Mouse (Mus musculus): ENCODE measurements around the gene Tent4b. TPM values are rescaled to one million over a fixed set of nuclear protein-coding genes. Genes with fewer than 3 reads are reported as not detected.
A peak's percentile ranks its signal among the peaks of the same experiment; 100 is the strongest.

Gene Tent4b
- polyA plus RNA-seq, 1 experiment: 0.56 TPM

DNA sequence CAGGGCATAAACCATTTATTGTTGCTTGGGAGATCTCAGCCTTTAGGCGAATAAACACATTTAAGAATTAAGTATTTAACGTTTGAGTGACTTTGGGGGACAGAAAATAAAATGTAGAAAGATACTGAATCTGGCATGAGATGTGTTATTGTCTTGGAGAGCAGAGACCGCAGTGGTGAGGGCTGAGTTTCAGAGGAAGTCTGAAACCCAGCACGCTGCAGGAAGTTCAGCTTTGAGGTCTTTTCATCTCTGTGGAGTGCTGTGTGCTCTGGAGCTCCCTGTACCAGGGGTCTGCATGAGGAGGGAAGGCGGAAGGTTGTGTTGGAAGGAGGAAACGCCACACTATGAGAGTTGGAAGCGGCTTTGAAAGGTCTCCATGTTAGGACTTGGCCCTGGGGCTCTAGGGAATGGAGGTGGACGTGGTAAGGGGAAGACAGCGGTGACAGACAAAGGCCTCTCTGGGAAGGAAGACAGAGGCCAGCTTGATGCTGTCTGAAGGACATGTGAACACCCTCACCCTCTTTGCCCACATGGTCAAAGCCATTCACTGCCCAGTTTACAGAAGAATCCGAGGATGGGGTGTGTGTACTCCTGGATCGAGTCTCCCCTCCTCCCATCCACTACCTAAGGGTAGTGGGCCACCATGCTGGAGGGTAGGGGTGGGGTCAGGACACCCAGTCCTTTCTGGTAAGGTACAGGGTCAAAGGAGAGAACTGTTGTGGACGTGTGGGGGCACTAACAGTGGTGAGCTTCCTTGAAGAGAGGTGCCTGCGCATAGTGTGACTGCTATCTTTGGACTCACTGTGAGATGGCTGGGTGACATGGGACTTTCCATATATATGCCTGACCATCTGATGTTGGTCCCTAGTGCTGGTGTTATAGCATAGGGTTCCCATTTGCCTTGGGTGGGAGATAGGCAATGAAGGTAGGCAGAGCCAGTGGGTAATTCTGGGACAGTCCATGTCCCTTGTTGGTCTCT lies 91.6 kb downstream of the Tent4b start:
- Histone ChIP-seq H3K4me3 (replicated peaks) (no peak overlapping the region), H3K27me3 (ENCODE audit: control insufficient read depth) (no peaks in the 10 kb centered on the region), H3K9me3 (ENCODE audit: control insufficient read depth, low read length) (peaks cover 2% of the 10 kb centered on the region; the same call in 1 of the 2 replicates), H3K4me1 (ENCODE audit: control insufficient read depth) (peaks cover 90% of the 10 kb centered on the region), H3K36me3 (ENCODE audit: control insufficient read depth) (peaks cover 16% of the 10 kb centered on the region)
- TF ChIP-seq TAL1 (IDR thresholded peaks at IDR 0.05; ENCODE audit: low read length): no peak
- TF ChIP-seq GATA1 (IDR thresholded peaks at IDR 0.05; ENCODE audit: low read length): no peak

DNA sequence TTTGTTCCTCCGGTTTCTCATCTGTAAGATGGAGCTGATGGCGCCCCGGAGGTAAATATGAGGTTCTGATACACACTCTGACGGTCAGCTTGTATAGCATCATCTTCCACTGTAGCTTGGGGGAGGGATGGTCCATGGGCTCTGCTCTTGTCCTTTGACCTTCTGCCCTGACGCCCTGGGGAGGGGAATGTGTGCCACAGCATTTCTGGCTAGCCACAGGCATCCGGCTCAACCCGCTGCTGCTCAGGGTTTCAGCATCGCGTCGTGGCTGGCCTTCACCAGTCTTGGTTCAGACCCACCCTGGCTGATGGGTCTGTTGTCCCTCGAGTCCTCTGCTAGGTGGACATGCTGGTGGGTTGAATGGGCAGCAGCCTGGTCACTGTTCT lies 92.3 kb downstream of the Tent4b start:
- H3K4me3 ChIP-seq (replicated peaks): no peak overlapping the region
- H3K27me3 ChIP-seq (ENCODE audit: control insufficient read depth): no peaks in the 10 kb centered on the region
- peaks cover 21% of the 10 kb centered on the region for H3K36me3 ChIP-seq (ENCODE audit: control insufficient read depth)
- H3K9me3 ChIP-seq (ENCODE audit: control insufficient read depth, low read length): peaks cover 2% of the 10 kb centered on the region; the same call in 1 of the 2 replicates
- H3K4me1 ChIP-seq (ENCODE audit: control insufficient read depth): peaks cover 89% of the 10 kb centered on the region
- TF ChIP-seq TAL1 (IDR thresholded peaks at IDR 0.05; ENCODE audit: low read length) (no peak), GATA1 (IDR thresholded peaks at IDR 0.05; ENCODE audit: low read length) (no peak)

DNA sequence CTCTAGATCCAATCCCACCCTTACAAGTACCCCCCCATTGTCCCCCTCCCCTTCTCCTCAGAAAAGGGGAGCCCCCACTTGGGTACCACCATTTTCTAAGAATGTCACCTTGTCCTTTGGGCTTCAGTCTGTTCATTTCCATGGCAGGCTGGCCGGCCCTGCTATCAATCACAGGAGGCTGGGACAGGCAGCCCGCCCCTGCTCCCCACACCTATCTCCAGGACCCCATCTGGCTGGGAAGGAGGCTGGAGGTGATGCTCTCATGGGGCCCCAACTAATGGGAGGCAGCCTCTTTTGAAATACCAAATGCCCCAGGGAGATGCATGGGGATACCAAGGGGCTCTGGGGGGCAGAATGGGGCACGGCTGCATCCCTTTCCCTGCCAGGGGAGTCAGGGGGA lies 93.9 kb downstream of the Tent4b start:
- H3K36me3 ChIP-seq (ENCODE audit: control insufficient read depth): peaks cover 26% of the 10 kb centered on the region

DNA sequence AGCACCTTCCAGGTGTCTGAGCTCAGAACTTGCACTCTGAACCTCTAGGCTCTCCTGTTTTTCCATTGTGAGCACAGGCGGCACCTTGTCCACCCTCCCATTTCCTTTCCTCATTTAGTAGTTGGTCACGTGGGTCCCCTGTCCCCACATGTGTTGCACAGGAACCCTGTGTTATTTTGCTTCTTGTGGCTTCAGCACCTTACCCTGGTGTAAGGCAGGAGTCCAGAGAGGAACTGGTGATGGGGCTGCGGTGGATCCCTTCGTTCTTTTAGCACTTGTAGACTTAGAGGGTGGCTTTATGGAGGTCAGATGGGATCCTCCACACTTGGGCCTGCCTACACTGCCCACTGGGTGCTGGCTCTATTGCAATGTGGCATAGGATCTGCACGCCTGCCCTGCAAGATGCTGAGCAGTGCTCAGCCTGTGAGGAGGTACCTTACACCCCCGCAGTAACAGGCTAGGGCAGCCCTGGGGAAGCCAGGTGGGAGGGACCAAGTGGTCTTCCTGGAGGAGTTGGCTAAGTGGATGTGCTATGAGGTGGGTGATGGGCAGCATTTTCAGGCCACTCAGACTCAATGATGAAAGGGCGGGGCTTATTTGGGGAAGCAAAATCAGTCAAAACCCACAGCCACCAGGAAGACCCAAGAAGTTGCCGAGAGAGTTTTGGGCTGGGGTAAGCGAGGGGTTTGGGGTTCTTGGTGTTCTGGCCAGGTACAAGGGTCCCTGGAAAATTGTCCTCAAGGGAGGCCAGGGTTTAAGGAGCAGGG lies 94.8 kb downstream of the Tent4b start:
- H3K4me1 ChIP-seq (ENCODE audit: control insufficient read depth): peaks cover 96% of the 10 kb centered on the region
- peaks cover 2% of the 10 kb centered on the region; the same call in 1 of the 2 replicates for H3K9me3 ChIP-seq (ENCODE audit: control insufficient read depth, low read length)
- no peak for TF ChIP-seq TAL1 (IDR thresholded peaks at IDR 0.05; ENCODE audit: low read length)
- TF ChIP-seq GATA1 (IDR thresholded peaks at IDR 0.05; ENCODE audit: low read length): no peak
- peaks cover 26% of the 10 kb centered on the region for H3K36me3 ChIP-seq (ENCODE audit: control insufficient read depth)
- H3K4me3 ChIP-seq (replicated peaks): no peak overlapping the region
- no peaks in the 10 kb centered on the region for H3K27me3 ChIP-seq (ENCODE audit: control insufficient read depth)

More for the DNA sequence above, 93.9 kb downstream of the Tent4b start:
- no peaks in the 10 kb centered on the region for H3K27me3 ChIP-seq (ENCODE audit: control insufficient read depth)
- peaks cover 2% of the 10 kb centered on the region; the same call in 1 of the 2 replicates for H3K9me3 ChIP-seq (ENCODE audit: control insufficient read depth, low read length)
- peaks cover 96% of the 10 kb centered on the region for H3K4me1 ChIP-seq (ENCODE audit: control insufficient read depth)
- peak overlapping the region; percentile 15 for H3K4me3 ChIP-seq (replicated peaks)
- peak; percentile 28; the same call in 2 of the 3 replicates for TF ChIP-seq TAL1 (IDR thresholded peaks at IDR 0.05; ENCODE audit: low read length)
- no peak for TF ChIP-seq GATA1 (IDR thresholded peaks at IDR 0.05; ENCODE audit: low read length)

DNA sequence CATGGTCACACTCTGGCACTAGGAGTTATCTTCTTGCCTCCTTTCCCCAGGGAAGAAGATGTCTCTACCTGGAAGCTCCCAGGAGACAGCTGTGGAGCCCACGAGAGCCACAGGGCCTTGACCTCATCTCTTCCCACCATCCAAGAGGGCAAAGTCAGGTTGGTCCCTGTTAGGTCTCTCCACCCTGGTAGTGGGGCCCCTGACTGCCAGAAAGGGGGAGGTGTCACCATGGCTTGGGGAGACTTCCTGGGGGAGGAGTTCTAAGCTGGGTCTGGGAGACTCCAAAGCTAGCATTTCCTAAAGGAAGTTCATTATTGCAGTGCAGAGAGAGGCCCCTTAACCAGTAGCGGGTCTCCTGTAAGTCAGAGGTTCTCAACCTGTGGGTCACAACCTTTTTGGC lies 96.0 kb downstream of the Tent4b start:
- peaks cover 2% of the 10 kb centered on the region; the same call in 1 of the 2 replicates for H3K9me3 ChIP-seq (ENCODE audit: control insufficient read depth, low read length)
- H3K36me3 ChIP-seq (ENCODE audit: control insufficient read depth): peaks cover 31% of the 10 kb centered on the region
- no peak for TF ChIP-seq TAL1 (IDR thresholded peaks at IDR 0.05; ENCODE audit: low read length)
- no peak for TF ChIP-seq GATA1 (IDR thresholded peaks at IDR 0.05; ENCODE audit: low read length)
- no peaks in the 10 kb centered on the region for H3K27me3 ChIP-seq (ENCODE audit: control insufficient read depth)
- no peak overlapping the region for H3K4me3 ChIP-seq (replicated peaks)
- peaks cover 97% of the 10 kb centered on the region for H3K4me1 ChIP-seq (ENCODE audit: control insufficient read depth)

DNA sequence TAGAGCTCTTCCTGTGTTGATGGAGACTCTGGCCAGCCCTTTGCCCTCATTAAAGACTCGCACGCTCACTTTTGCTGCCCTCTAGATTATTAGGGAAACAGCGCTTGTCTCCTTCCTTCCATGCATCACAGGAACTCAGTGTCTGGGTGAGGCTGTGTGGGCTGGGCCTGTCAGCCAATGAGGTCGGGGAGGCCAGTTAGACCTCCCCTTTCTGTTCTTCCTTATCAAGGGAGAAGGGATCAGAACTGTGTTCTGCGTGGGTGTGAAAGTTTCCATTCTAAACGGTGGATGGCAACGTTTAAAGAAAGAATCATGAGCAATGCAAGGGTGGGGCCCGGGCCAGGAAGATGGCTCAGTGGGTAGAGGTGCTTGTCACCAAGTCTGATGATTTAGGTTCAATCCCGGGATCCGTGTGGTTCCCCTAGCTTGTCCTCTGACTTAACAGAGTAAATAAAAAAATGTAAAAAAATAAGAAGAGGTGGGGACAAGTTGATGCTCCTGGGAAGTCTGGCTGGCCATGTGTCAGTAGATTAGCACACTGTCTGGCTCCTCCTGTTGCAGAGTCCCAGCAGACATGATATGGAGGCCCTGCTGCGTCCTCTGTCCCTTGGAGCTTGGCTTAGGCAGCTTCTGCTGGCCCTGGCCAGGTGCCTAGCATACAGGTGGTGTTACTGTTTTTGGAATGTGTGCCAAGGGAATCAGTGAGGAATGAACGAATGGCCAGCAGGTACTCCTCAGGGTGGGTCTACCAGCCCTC lies 99.1 kb downstream of the Tent4b start:
- H3K4me3 ChIP-seq (replicated peaks): peak overlapping the region; percentile 0
- H3K36me3 ChIP-seq (ENCODE audit: control insufficient read depth): peaks cover 50% of the 10 kb centered on the region
- TF ChIP-seq GATA1 (IDR thresholded peaks at IDR 0.05; ENCODE audit: low read length) (no peak), TAL1 (IDR thresholded peaks at IDR 0.05; ENCODE audit: low read length) (no peak)
- no peaks in the 10 kb centered on the region for H3K27me3 ChIP-seq (ENCODE audit: control insufficient read depth)
- peaks cover 2% of the 10 kb centered on the region; the same call in 1 of the 2 replicates for H3K9me3 ChIP-seq (ENCODE audit: control insufficient read depth, low read length)
- H3K4me1 ChIP-seq (ENCODE audit: control insufficient read depth): peaks cover 97% of the 10 kb centered on the region

DNA sequence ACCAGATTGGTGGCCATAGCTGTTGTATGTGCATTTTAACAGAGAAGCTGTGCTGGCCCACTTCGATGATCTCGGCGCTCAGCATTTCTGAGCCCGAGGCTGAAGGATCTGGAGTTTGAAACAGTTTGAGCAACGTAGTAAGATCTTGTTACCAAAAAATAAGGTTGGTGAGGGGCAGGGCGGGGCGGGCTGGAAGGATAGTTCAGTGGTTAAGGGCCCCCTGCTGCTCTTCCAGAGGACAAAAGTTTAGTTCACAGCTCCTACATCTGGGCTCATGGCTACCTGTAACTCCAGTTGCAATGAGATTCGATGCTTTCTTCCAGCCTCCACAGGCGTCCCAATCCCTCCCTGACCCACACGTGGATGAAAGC lies 99.7 kb downstream of the Tent4b start:
- TF ChIP-seq GATA1 (IDR thresholded peaks at IDR 0.05; ENCODE audit: low read length) (no peak), TAL1 (IDR thresholded peaks at IDR 0.05; ENCODE audit: low read length) (no peak)
- peak overlapping the region; percentile 0 for H3K4me3 ChIP-seq (replicated peaks)
- H3K9me3 ChIP-seq (ENCODE audit: control insufficient read depth, low read length): peaks cover 2% of the 10 kb centered on the region; the same call in 1 of the 2 replicates
- H3K36me3 ChIP-seq (ENCODE audit: control insufficient read depth): peaks cover 56% of the 10 kb centered on the region
- H3K4me1 ChIP-seq (ENCODE audit: control insufficient read depth): peaks cover 97% of the 10 kb centered on the region
- H3K27me3 ChIP-seq (ENCODE audit: control insufficient read depth): no peaks in the 10 kb centered on the region

DNA sequence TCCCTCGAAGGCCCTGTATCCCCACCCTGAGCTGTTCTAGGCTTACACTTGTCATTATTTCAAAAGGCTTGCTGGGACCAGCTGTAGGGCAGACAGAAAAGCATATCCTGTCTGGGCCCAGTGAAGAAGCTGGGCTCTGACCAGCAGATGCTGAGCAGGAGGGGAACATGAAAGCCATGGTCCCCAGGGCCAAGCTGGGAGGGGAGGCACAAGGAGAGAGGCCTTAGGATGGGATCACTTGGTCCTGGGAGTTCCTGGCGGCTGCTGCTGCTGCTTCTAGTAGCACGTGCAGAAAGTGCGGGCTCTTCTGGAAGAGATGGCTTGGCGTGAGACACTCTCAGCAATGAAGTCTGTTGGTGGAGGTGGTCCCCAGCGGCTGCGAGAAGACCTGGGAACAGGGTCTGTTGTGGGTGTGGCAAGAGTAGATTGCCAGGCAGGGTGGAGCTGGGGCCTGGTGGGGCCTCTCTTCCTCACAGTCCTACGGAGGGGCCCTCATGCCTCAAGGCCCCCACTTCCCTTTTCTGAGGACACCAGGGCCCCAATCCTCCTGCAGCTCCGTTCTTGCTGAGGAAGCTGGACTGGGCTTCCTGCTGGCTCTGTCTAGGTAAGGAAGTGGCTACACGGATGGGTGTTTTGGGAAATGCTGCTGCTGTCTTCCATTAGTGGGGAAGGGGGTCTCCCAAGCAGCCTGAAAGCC lies 101.0 kb downstream of the Tent4b start:
- Histone ChIP-seq H3K9me3 (ENCODE audit: control insufficient read depth, low read length) (peaks cover 2% of the 10 kb centered on the region; the same call in 1 of the 2 replicates), H3K27me3 (ENCODE audit: control insufficient read depth) (no peaks in the 10 kb centered on the region), H3K36me3 (ENCODE audit: control insufficient read depth) (peaks cover 61% of the 10 kb centered on the region), H3K4me1 (ENCODE audit: control insufficient read depth) (peaks cover 90% of the 10 kb centered on the region), H3K4me3 (replicated peaks) (peak overlapping the region; percentile 69)
- TF ChIP-seq TAL1 (IDR thresholded peaks at IDR 0.05; ENCODE audit: low read length) (no peak), GATA1 (IDR thresholded peaks at IDR 0.05; ENCODE audit: low read length) (no peak)

All from erythroblast, embryonic 14.5 days (primary cell).